ENCODE assay signal across 11 mouse cellular contexts in genomic region chr2:120499971-120500471, GRCm38 (mm10). TPM values are rescaled to one million over a fixed set of nuclear protein-coding genes. Genes with fewer than 3 reads are reported as not detected.
DNase-seq lines count a peak whose midpoint lies in the region; ATAC-seq and TF ChIP-seq lines count a peak whose summit lies in the region.
"Had no signal": no experiment of that assay in that cellular context is flagged by ENCODE, and none has a peak within 500 bp of the region (broad histone marks: within the 10 kb centered on the region; RNA-seq: fewer than 3 reads in every experiment).

No protein-coding gene starts in this region.

- peaks cover 4% of the 10 kb centered on the region; the same call in 1 of the 2 replicates for H3K36me3 ChIP-seq in heart, postnatal 0 days (replicated peaks; ENCODE audit: control insufficient read depth, insufficient read depth, low read length)
- H3K36me3 ChIP-seq in hindbrain, postnatal 0 days (ENCODE audit: insufficient read depth, low read length): no peaks in the 10 kb centered on the region; the same call in 1 of the 2 replicates

- H3K4me3 ChIP-seq in heart, postnatal 0 days (ENCODE audit: low read depth, low read length): no peak overlapping the region
- H3K4me3 ChIP-seq in hindbrain, postnatal 0 days (ENCODE audit: low read length): no peak overlapping the region
- H3K4me3 ChIP-seq: neural tube, embryonic 13.5 days had no signal

- H3K27ac ChIP-seq in heart, postnatal 0 days (ENCODE audit: low read depth): peak overlapping the region; percentile 66; the same call in 1 of the 2 replicates
- no peak overlapping the region for H3K27ac ChIP-seq in hindbrain, postnatal 0 days
- H3K27ac ChIP-seq: neural tube, embryonic 13.5 days had no signal

- no peak for DNase-seq in heart, postnatal 0 days (ENCODE audit: low spot score)
- DNase-seq in heart, adult 11 months: no peak
- DNase-seq in lung, postnatal 4 days: peak; percentile 21 to 28
- peak; percentile 83 to 86 for DNase-seq in thymus, postnatal 10 days (ENCODE audit: low spot score in 2 of 2)
- no peak for DNase-seq in urinary bladder, postnatal 25 days (ENCODE audit: low spot score)
- no peak for DNase-seq in layer of hippocampus, postnatal 10 days (ENCODE audit: low spot score in 2 of 2)
- DNase-seq in hindbrain, postnatal 0 days (ENCODE audit: low spot score): no peak
- DNase-seq: forebrain, postnatal 0 days had no signal

- no peak for TF ChIP-seq EP300 in heart, postnatal 0 days (IDR thresholded peaks at IDR 0.05; ENCODE audit: low read depth)

- H3K4me1 ChIP-seq in heart, postnatal 0 days (ENCODE audit: control insufficient read depth, insufficient read depth): peaks cover 19% of the 10 kb centered on the region
- no peaks in the 10 kb centered on the region for H3K4me1 ChIP-seq in hindbrain, postnatal 0 days (ENCODE audit: insufficient read depth, low read length)

- no peak for TF ChIP-seq CTCF in heart, postnatal 0 days (IDR thresholded peaks at IDR 0.05; ENCODE audit: low read depth)
- no peak for TF ChIP-seq CTCF in hindbrain, postnatal 0 days (IDR thresholded peaks at IDR 0.05; ENCODE audit: low read depth)

- no peaks in the 10 kb centered on the region for H3K9me3 ChIP-seq in heart, postnatal 0 days (replicated peaks; ENCODE audit: control insufficient read depth, low read length)
- H3K9me3 ChIP-seq in hindbrain, postnatal 0 days (ENCODE audit: low read length): no peaks in the 10 kb centered on the region
- H3K9me3 ChIP-seq: neural tube, embryonic 13.5 days had no signal

- no peak overlapping the region; the same call in 1 of the 2 replicates for H3K9ac ChIP-seq in heart, postnatal 0 days (replicated peaks; ENCODE audit: low read depth, low read length)
- H3K9ac ChIP-seq in hindbrain, postnatal 0 days (replicated peaks; ENCODE audit: low read length): no peak overlapping the region
- H3K9ac ChIP-seq: forebrain, postnatal 0 days; neural tube, embryonic 13.5 days had no signal

- WGBS in heart, postnatal 0 days: 21% methylated on average over 6 of the region's 6 CpGs
- 69% methylated on average over 6 of the region's 6 CpGs for WGBS in hindbrain, postnatal 0 days

- no peaks in the 10 kb centered on the region for H3K27me3 ChIP-seq in heart, postnatal 0 days (ENCODE audit: control insufficient read depth, insufficient read depth, low read length)
- H3K27me3 ChIP-seq in hindbrain, postnatal 0 days (ENCODE audit: insufficient read depth, low read length): no peaks in the 10 kb centered on the region
- H3K27me3 ChIP-seq: neural tube, embryonic 13.5 days had no signal

- no peak for ATAC-seq in heart, postnatal 0 days (ENCODE audit: insufficient read depth, low read depth)
- peak; percentile 85 for ATAC-seq in inflammation-experienced regulatory T-cells, adult 6 months
- no peak for ATAC-seq in hindbrain, postnatal 0 days
- ATAC-seq: forebrain, postnatal 0 days had no signal

- H3K4me2 ChIP-seq in heart, postnatal 0 days (ENCODE audit: low read depth, low read length): peak overlapping the region; percentile 10; the same call in 1 of the 2 replicates
- no peak overlapping the region for H3K4me2 ChIP-seq in hindbrain, postnatal 0 days (ENCODE audit: low read depth, low read length)
- H3K4me2 ChIP-seq: neural tube, embryonic 13.5 days had no signal

RNA-seq across cellular contexts. Expression of gene Capn3, which starts 44.2 kb away (rescaled TPM):
- 0.81 and 1.8 TPM in 2 replicates for total RNA-seq in heart, postnatal 0 days (2014; rRNA removed; ENCODE audit: low replicate concordance)
- 0.77 and 1.6 TPM in 2 replicates for polyA plus RNA-seq in heart, postnatal 0 days (2015; fragmentation: Nextera tagmentation; extraction: Ambion mirVana)
- 10 to 100 TPM in 2 of 3 experiments, 1 to 10 TPM in 1; 2.8 to 42.7 (median 37.9) TPM for polyA plus RNA-seq in inflammation-experienced regulatory T-cells, adult 6 months (2017; shearing (Covaris generic))
- 1 to 10 TPM; 4.3 to 6.6 TPM for total RNA-seq in layer of hippocampus, postnatal 10 days (2021)
- total RNA-seq in hindbrain, postnatal 0 days (2014; rRNA removed): 0.42 and 5.5 TPM in 2 replicates
- polyA plus RNA-seq in hindbrain, postnatal 0 days (2015; fragmentation: Nextera tagmentation; extraction: Ambion mirVana): 1.2 TPM in 2 replicates
- total RNA-seq: MEL had no signal

Comparison
In these comparisons a context has a peak if more than half of its experiments do, and no peak if none do; other contexts are left out.
1. DNase-seq: peak in lung, postnatal 4 days (2 of 2) and thymus, postnatal 10 days (2 of 2); none in heart, postnatal 0 days (single experiment), heart, adult 11 months (single experiment), urinary bladder, postnatal 25 days (single experiment), layer of hippocampus, postnatal 10 days (0 of 2) and hindbrain, postnatal 0 days (single experiment).